Mouse (Mus musculus): ENCODE measurements around the gene Atad1. TPM values are rescaled to one million over a fixed set of nuclear protein-coding genes. Genes with fewer than 3 reads are reported as not detected.
"Not testable (repeated sequence)": the region's sequence is repeated elsewhere in the genome, so short reads cannot be mapped to it uniquely, and the experiment has no call there.

Gene Atad1
- total RNA-seq, 1 experiment from 2014 or later = 82.2 TPM

DNA sequence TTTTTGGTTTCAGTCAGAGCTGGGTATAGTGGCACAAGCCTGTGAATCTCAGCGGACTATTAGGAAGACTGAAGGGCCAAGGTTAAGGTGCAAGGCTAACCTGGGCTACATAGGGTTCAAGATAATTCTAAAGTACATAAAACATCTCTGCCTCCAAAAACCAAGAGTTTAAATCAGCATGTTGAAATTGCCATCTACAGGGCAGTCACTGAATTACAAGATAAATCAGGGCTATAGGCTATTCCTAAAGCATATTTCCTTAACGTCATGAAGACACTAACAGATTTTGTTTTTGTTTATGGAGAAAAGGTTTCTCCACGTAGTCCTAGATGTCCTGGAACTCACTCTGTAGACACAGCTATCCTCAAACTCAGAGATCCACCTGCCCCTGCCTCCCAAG, 29.3 kb downstream of the Atad1 start:
- ATAC-seq (replicated peaks in 1 of 2; ENCODE audit: insufficient read depth in 1 of 2, low FRiP score in 2 of 2, low TSS enrichment in 1 of 2, low read depth in 1 of 2, poor library complexity in 2 of 2, severe bottlenecking in 2 of 2) = no peak

DNA sequence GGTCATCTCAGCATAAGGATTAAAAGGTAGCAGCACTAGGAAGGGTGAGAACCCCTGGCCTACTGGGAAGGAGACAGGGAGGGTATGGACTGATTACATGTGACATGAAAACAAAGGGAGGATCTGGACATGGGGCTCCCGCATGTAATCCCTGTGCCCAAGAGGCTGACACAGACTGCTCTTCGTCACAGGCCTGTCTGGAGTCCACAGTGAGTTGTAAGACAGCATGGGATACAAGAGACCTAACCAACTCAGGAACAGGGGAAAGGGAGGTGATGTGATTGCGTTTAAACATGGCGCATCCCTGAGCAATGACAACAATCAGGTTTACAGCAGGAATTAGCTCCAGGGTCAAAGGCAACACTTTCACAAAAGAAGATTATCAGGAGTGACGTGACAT, 30.6 kb downstream of the Atad1 start:
- ATAC-seq (replicated peaks in 1 of 2; ENCODE audit: insufficient read depth in 1 of 2, low FRiP score in 2 of 2, low TSS enrichment in 1 of 2, low read depth in 1 of 2, poor library complexity in 2 of 2, severe bottlenecking in 2 of 2) = no peak

DNA sequence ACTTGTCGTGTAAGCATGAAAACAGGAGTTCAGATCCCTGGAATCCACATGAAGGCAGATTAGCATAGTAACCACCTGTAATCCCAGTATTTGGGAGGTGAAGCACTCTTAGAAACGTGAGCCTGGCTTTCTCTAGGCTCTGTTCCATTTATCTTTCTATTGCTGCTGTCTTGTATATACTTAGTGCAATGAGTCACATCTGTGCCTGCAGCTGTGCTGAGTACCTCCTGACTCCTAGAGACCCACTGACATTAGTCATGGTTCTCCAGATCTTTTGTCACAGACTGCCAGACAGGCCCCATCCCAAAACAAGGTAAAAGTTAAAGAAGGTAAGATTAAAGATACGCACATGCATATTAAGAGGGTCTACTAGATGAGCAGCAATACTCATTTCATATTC, 37.4 kb downstream of the Atad1 start:
- no peak for ATAC-seq (replicated peaks in 1 of 2; ENCODE audit: insufficient read depth in 1 of 2, low FRiP score in 2 of 2, low TSS enrichment in 1 of 2, low read depth in 1 of 2, poor library complexity in 2 of 2, severe bottlenecking in 2 of 2)

DNA sequence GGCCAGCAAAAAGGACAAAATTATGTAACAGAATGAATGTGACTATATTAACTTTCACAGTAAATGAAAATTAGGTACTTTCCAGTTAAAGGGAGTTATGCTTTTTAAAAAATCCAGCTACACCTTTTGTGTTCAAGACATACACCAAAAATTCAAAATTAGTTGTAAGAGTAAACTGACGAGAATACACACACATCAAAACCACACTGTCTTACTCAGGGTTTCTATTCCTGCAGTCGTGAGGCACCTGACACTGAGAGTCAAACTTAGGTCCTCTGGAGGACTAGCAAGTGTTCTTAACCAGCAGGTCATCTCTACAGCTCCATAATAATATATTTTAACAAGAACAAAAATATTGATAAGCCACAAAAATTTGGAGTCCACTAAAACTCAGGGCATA, 42.9 kb downstream of the Atad1 start:
- no peak for ATAC-seq (replicated peaks in 1 of 2; ENCODE audit: insufficient read depth in 1 of 2, low FRiP score in 2 of 2, low TSS enrichment in 1 of 2, low read depth in 1 of 2, poor library complexity in 2 of 2, severe bottlenecking in 2 of 2)

DNA sequence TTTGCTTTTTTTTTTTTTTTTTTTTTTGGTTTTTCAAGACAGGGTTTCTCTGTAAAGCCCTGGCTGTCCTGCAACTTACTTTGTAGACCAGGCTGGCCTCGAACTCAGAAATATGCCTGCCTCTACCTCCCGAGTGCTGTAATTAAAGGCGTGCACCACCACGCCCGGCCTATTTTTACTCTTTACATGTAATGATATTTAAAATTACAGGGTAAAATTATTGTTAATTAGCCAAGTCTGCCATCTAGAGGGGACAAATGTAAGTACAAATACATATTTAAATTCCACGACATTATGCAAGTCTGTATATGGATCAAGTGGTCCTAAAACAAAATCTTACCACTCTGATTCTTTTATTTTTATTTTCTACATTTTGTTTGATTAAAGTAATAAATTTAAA, 49.9 kb downstream of the Atad1 start:
- no peak; a peak in 1 of 4 replicates for ATAC-seq (replicated peaks in 1 of 2; ENCODE audit: insufficient read depth in 1 of 2, low FRiP score in 2 of 2, low TSS enrichment in 1 of 2, low read depth in 1 of 2, poor library complexity in 2 of 2, severe bottlenecking in 2 of 2)

DNA sequence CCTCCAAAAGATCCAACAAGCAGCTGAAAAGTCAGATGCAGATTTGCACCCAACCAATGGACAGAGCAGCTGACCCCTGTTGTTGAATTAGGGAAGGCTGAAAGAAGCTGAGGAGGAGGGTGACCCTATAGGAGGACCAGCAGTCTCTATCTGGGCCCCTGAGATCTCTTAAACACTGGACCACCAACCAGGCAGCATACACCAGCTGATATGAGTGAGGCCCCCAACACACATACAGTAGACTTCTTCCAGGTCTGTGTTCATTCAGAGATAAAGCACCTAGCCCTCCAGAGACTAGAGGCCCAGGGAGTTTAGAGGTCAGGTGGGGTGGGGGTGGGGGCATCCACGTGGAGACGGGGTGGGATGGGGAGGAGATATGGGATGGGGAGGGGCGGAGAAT, 51.4 kb downstream of the Atad1 start:
- ATAC-seq (replicated peaks in 1 of 2; ENCODE audit: insufficient read depth in 1 of 2, low FRiP score in 2 of 2, low TSS enrichment in 1 of 2, low read depth in 1 of 2, poor library complexity in 2 of 2, severe bottlenecking in 2 of 2) = not testable (repeated sequence)

DNA sequence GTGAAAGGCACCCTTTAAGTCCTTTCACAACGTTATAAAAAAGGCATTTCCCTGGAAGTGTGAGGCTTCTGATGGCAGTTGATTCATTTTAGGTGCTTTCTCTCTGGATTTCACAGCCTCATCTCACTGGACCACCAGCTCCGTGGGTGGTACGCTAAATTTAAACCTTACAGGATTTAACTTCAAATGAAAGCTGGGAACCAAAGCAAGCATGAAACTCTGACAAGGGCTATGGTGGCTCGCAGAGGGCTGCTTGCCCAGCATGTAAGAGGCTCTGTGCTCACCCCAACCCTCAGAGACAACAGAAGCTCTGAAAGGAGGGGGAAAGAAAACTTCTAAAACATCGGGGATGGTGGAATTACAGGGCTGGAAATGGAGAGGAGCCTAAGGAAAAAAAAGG, 51.9 kb downstream of the Atad1 start:
- ATAC-seq (replicated peaks in 1 of 2; ENCODE audit: insufficient read depth in 1 of 2, low FRiP score in 2 of 2, low TSS enrichment in 1 of 2, low read depth in 1 of 2, poor library complexity in 2 of 2, severe bottlenecking in 2 of 2) = no peak

DNA sequence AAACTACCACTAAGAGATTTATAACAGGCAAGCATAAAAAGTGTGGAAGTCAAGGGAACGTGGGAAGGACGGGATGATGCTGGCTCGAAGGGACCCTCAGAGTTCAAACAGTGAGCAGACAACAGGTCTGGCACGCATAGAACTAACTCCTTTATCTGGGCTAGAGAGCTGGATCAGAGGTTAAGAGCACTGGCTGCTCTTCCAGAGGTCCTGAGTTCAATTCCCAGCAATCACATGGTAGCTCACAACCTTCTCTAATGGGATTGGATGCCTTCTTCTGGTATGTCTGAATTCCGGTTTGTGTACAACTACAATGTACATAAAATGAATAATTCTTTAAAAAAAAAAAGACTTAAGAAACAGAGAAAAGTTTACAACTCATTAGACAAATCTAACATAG, 56.5 kb downstream of the Atad1 start:
- ATAC-seq (replicated peaks in 1 of 2; ENCODE audit: insufficient read depth in 1 of 2, low FRiP score in 2 of 2, low TSS enrichment in 1 of 2, low read depth in 1 of 2, poor library complexity in 2 of 2, severe bottlenecking in 2 of 2) = no peak

DNA sequence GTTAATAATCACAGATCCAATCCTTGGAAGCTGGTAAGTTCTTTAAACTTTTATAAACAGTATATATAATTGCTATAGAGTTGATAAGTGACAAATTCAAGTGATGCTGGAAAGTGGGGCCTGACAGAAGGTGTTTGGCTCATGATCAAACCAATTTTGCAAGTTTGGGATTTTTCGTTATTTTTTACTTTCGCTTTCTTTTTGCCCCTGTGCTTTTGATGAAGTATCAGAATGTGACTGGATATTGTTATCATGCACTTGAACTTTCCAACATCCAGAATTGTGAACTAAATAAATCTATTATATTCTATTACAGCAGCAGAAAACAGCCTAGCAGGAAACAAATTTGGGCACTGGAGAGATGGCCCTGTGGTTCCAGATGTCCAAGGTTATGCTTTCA, 58.7 kb downstream of the Atad1 start:
- ATAC-seq (replicated peaks in 1 of 2; ENCODE audit: insufficient read depth in 1 of 2, low FRiP score in 2 of 2, low TSS enrichment in 1 of 2, low read depth in 1 of 2, poor library complexity in 2 of 2, severe bottlenecking in 2 of 2) = no peak; a peak in 1 of 4 replicates

DNA sequence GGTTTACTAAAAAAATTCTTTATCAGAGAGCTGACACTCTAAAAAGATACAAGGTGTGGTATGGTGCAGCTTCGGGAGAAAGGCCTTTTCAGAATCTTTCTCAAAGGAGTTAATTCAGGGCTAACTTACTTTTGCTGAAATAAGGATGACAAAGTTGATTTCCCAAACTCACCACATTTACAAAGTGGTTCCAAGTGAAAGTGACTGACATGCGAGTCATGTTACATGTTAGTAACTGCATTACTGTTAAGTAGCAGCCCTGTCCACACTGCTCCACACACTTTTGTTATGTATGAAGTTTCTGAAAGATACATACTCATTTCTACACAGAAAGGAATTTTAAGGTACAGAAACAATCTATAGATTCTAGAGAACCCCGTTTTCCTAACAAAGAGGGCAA, 63.8 kb downstream of the Atad1 start:
- ATAC-seq (replicated peaks in 1 of 2; ENCODE audit: insufficient read depth in 1 of 2, low FRiP score in 2 of 2, low TSS enrichment in 1 of 2, low read depth in 1 of 2, poor library complexity in 2 of 2, severe bottlenecking in 2 of 2) = no peak

DNA sequence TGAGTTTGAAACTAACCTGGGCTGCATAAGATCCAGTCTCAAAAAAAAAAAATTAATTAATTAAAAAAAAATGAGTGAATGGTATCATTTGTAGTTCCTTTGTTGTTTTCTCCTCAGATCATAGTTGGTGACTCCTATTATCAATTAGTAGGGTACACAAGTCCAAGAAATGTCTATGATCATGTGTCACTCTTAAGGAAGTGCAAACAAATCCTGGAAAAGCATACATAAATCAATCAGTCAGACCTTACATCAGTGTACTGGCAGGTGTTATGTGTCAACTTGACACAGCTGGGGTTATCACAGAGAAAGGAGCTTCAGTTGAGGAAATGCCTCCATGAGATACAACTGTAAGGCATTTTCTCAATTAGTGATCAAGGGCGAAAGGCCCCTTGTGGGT, 71.8 kb downstream of the Atad1 start:
- not testable (repeated sequence) for ATAC-seq (replicated peaks in 1 of 2; ENCODE audit: insufficient read depth in 1 of 2, low FRiP score in 2 of 2, low TSS enrichment in 1 of 2, low read depth in 1 of 2, poor library complexity in 2 of 2, severe bottlenecking in 2 of 2)

DNA sequence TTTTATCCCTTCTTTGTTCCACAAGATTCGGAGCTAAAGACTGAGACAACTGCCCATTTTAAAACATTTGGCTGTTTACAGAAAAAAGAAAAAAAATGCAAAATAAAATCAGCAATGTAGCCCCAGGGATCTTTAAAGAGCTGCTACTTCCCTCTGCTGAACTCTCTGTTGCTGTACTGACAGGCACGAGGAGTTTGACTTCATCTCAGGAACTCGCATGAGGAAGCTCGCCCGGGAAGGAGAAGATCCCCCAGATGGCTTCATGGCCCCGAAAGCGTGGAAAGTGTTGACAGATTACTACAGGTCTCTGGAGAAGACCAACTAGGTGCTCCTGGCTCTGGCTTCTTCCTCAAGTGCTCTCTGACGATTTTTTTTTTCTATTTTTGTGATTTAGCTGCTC, 74.3 kb downstream of the Atad1 start:
- no peak for ATAC-seq (replicated peaks in 1 of 2; ENCODE audit: insufficient read depth in 1 of 2, low FRiP score in 2 of 2, low TSS enrichment in 1 of 2, low read depth in 1 of 2, poor library complexity in 2 of 2, severe bottlenecking in 2 of 2)

DNA sequence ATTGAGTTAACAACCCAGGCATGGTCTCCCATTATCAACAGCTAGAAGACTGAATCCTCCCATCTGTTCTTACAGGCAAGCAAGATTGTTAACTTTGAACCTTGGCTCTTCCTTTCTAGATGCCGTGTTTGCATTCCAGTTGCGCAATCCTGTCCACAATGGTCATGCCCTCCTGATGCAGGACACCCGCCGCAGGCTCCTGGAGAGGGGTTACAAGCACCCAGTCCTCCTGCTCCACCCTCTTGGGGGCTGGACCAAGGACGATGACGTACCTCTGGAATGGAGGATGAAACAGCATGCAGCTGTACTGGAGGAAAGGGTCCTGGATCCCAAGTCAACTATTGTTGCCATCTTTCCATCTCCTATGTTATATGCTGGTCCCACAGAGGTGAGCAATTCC, 76.7 kb downstream of the Atad1 start:
- ATAC-seq (replicated peaks in 1 of 2; ENCODE audit: insufficient read depth in 1 of 2, low FRiP score in 2 of 2, low TSS enrichment in 1 of 2, low read depth in 1 of 2, poor library complexity in 2 of 2, severe bottlenecking in 2 of 2) = no peak

DNA sequence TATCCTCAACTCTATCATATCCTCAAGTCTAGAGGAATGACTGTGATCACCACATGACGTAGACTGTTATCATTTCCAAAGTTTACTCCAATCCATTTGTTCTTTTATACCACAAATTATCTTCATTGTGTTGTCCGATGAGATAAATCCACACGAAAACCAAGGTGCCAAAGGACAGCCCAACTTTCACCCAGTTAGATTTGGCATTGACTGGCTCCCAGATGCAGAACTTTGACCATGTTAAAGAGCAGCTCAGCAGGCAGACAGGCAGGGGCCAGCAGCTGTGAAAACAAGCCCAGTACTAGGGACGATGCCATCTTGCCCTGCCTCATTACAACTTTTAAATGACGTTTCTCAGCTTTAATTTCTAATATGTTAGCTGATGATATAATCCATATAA, 80.2 kb downstream of the Atad1 start:
- no peak for ATAC-seq (replicated peaks in 1 of 2; ENCODE audit: insufficient read depth in 1 of 2, low FRiP score in 2 of 2, low TSS enrichment in 1 of 2, low read depth in 1 of 2, poor library complexity in 2 of 2, severe bottlenecking in 2 of 2)

DNA sequence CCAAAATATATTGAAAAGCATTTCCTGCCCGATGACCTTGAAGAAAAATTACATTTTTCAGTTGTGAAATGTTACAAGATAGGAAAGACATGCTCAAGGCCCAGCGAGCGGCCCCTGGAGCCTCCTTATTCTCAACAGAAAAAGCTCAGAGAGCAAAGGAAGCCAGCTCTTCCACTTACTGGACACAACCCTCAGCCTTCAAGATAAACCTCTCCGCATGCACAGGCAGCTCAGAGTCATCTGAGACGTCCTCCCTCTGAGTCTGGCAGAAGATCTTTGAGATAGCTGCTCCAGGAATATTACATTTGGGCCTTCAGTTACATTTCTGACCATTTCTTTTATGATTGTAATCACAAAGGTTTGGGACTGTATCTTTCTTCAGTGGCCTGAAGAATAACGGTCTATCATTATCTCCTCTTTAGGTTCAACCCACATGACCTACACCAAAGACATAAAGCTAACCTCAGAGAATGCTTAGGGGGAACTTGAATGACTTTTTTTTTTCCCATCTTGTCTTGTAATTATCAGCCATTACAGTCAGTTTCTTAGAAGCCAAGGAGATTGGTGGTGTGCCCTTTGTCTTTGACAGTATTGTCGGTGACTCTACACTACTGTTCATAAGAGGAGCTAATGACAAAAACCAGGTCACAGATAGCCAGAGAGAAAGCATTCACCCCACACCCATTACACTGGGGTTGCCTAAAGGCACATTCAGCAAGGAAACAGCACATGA, 85.8 kb downstream of the Atad1 start:
- no peak for ATAC-seq (replicated peaks in 1 of 2; ENCODE audit: insufficient read depth in 1 of 2, low FRiP score in 2 of 2, low TSS enrichment in 1 of 2, low read depth in 1 of 2, poor library complexity in 2 of 2, severe bottlenecking in 2 of 2)

DNA sequence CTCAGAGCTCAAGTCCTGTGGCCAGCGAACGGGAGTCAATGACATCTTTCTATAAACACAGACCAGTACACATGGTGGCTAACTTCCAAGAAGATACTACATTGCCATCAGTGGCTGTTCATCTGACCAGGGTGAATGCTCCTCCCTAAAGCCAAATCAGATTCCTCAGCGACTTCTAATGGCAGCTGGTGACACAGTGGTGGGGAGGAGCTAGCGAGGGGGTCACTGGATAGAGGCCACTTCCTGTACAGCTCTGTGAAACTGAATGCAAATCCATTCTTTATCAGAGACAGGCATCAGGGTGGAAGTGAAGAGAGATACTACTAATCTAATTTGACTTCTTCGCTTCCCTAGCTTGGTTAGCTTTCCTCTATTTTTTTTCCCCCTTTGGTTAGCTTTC, 86.5 kb downstream of the Atad1 start:
- no peak for ATAC-seq (replicated peaks in 1 of 2; ENCODE audit: insufficient read depth in 1 of 2, low FRiP score in 2 of 2, low TSS enrichment in 1 of 2, low read depth in 1 of 2, poor library complexity in 2 of 2, severe bottlenecking in 2 of 2)

DNA sequence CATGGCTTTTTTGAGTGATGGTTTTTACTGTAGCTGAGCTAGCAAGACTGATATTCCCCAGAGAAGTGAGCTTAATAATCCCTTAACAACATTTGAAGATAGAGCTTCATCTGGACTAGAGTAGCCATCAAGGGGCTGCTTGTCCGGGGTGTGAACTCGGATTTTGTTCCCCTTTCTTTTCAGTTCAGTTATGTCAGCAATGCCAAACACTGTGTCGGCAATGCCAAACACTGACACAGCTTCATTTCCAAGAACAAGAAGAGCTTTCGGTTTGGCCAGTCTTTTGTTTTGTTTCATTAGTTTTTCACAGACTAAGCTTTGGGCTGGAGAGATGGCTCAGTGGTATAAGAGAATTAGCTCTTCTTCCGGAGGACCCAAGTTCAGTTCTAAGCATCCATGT, 88.5 kb downstream of the Atad1 start:
- no peak for ATAC-seq (replicated peaks in 1 of 2; ENCODE audit: insufficient read depth in 1 of 2, low FRiP score in 2 of 2, low TSS enrichment in 1 of 2, low read depth in 1 of 2, poor library complexity in 2 of 2, severe bottlenecking in 2 of 2)

DNA sequence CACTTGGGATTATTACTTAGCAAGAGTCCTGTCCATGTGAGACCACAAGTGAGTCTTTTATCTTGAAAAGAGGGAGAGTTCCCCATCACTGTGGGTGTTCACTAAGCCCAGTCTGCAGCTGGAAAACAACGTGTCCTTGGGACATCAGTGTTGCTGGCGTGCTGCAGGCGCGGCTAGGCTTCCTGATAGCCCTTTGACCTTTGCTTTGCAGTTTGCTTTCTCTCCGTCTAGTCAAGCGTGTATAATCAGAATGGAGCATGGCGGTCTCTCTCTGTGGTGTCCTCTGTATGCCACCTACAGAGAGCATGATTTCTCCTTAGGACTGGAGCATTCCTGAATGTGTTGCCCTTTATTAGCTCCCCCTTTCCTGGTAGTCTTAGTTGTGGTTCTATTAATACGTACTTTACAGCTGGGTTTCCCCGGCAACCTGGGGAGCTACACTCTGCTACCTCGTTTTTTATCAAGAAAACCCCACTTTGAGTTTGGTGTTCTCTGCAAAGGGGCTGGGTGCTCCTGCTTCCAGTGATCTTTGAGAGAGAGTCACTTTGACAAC, 91.5 kb downstream of the Atad1 start:
- no peak for ATAC-seq (replicated peaks in 1 of 2; ENCODE audit: insufficient read depth in 1 of 2, low FRiP score in 2 of 2, low TSS enrichment in 1 of 2, low read depth in 1 of 2, poor library complexity in 2 of 2, severe bottlenecking in 2 of 2)

DNA sequence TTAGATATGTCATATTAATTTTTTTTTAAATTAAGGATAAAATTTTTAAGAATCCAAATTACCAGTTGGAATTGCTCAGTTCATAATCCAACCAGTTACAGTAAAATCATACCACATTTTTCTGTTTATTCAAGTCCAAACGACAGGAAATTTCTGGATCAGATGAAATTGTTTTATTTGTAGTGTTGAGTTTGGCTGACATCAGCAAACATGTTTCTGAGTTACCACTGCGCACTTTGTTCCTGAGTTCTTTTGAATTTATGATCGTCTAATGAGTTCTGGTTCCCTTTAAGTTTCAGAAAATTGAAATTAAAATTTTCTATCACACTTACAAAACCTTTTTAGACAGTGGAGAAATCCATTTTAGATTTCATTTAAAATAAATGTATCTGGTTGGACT, 93.2 kb downstream of the Atad1 start:
- no peak for ATAC-seq (replicated peaks in 1 of 2; ENCODE audit: insufficient read depth in 1 of 2, low FRiP score in 2 of 2, low TSS enrichment in 1 of 2, low read depth in 1 of 2, poor library complexity in 2 of 2, severe bottlenecking in 2 of 2)
